Mouse (Mus musculus): ENCODE data around the gene Galnt6.

Galnt6 gene

GRCm38 (mm10) chr15:100660805-100661204 is 68.4 kb downstream of the Galnt6 start:
- DNase-seq (ENCODE audit: low read depth, low spot score) = no peak

- peak; percentile 51 for DNase-seq (ENCODE audit: low read depth, low spot score)
Measured at GRCm38 (mm10) chr15:100660306-100660705, 68.9 kb downstream of the Galnt6 start.

- no peak for DNase-seq (ENCODE audit: low read depth, low spot score)
Measured at GRCm38 (mm10) chr15:100655201-100655600, 74.0 kb downstream of the Galnt6 start.

- DNase-seq (ENCODE audit: low read depth, low spot score) = no peak
Measured at GRCm38 (mm10) chr15:100654271-100654670, 74.9 kb downstream of the Galnt6 start.

- no peak for DNase-seq (ENCODE audit: low read depth, low spot score)
Measured at GRCm38 (mm10) chr15:100651610-100652009, 77.6 kb downstream of the Galnt6 start.

GRCm38 (mm10) chr15:100650111-100650510 is 79.1 kb downstream of the Galnt6 start:
- no peak for DNase-seq (ENCODE audit: low read depth, low spot score)

GRCm38 (mm10) chr15:100646161-100646560 is 83.0 kb downstream of the Galnt6 start:
- no peak for DNase-seq (ENCODE audit: low read depth, low spot score)

GRCm38 (mm10) chr15:100642451-100642850 is 86.7 kb downstream of the Galnt6 start:
- no peak for DNase-seq (ENCODE audit: low read depth, low spot score)
